Mouse (Mus musculus): Measurements from ENCODE around the gene Crip2. TPM values are rescaled to one million over a fixed set of nuclear protein-coding genes. Genes with fewer than 3 reads are reported as not detected.

Gene Crip2
- polyA plus RNA-seq, 1 experiment from 2014 or later = 444 TPM

- WGBS = 88% methylated on average over 18 of the region's 18 CpGs
- H3K27me3 ChIP-seq (replicated peaks; ENCODE audit: control insufficient read depth, insufficient read depth, low read length) = no peaks in the 10 kb centered on the region
- ATAC-seq = no peak
- no peak overlapping the region for H3K9ac ChIP-seq (replicated peaks; ENCODE audit: low read depth, low read length)
- no peak overlapping the region for H3K4me2 ChIP-seq (ENCODE audit: low read length)
- peaks cover 32% of the 10 kb centered on the region for H3K4me1 ChIP-seq (replicated peaks; ENCODE audit: control insufficient read depth, insufficient read depth, low read length)
- H3K9me3 ChIP-seq (ENCODE audit: control insufficient read depth, low read length) = no peaks in the 10 kb centered on the region
- H3K4me3 ChIP-seq (replicated peaks; ENCODE audit: low read length) = no peak overlapping the region
- H3K36me3 ChIP-seq (ENCODE audit: control insufficient read depth, insufficient read depth) = peaks cover 37% of the 10 kb centered on the region
- no peak overlapping the region; the same call in 1 of the 2 replicates for H3K27ac ChIP-seq (ENCODE audit: low read length)
Measured at GRCm38 (mm10) chr12:113137260-113138213, 2.5 kb upstream of the Crip2 start.

- H3K9ac ChIP-seq (replicated peaks; ENCODE audit: low read depth, low read length) = no peak overlapping the region; the same call in 1 of the 2 replicates
- no peaks in the 10 kb centered on the region for H3K9me3 ChIP-seq (ENCODE audit: control insufficient read depth, low read length)
- ATAC-seq = no peak
- peaks cover 40% of the 10 kb centered on the region for H3K4me1 ChIP-seq (replicated peaks; ENCODE audit: control insufficient read depth, insufficient read depth, low read length)
- no peaks in the 10 kb centered on the region for H3K27me3 ChIP-seq (replicated peaks; ENCODE audit: control insufficient read depth, insufficient read depth, low read length)
- no peak overlapping the region for H3K27ac ChIP-seq (ENCODE audit: low read length)
- peaks cover 31% of the 10 kb centered on the region for H3K36me3 ChIP-seq (ENCODE audit: control insufficient read depth, insufficient read depth)
- WGBS = 74% methylated on average over 6 of the region's 6 CpGs
- H3K4me2 ChIP-seq (ENCODE audit: low read length) = no peak overlapping the region
- no peak overlapping the region for H3K4me3 ChIP-seq (replicated peaks; ENCODE audit: low read length)
Measured at GRCm38 (mm10) chr12:113138291-113138690, 1.7 kb upstream of the Crip2 start.

- H3K4me1 ChIP-seq (replicated peaks; ENCODE audit: control insufficient read depth, insufficient read depth, low read length) = peaks cover 43% of the 10 kb centered on the region
- peak overlapping the region; percentile 76 for H3K9ac ChIP-seq (replicated peaks; ENCODE audit: low read depth, low read length)
- ATAC-seq = no peak
- H3K4me2 ChIP-seq (ENCODE audit: low read length) = peak overlapping the region; percentile 84
- H3K27me3 ChIP-seq (replicated peaks; ENCODE audit: control insufficient read depth, insufficient read depth, low read length) = no peaks in the 10 kb centered on the region
- 21% methylated on average over 11 of the region's 11 CpGs for WGBS
- no peaks in the 10 kb centered on the region for H3K9me3 ChIP-seq (ENCODE audit: control insufficient read depth, low read length)
- H3K27ac ChIP-seq (ENCODE audit: low read length) = peak overlapping the region; percentile 84
- peak overlapping the region; percentile 79 for H3K4me3 ChIP-seq (replicated peaks; ENCODE audit: low read length)
- peaks cover 29% of the 10 kb centered on the region for H3K36me3 ChIP-seq (ENCODE audit: control insufficient read depth, insufficient read depth)
Measured at GRCm38 (mm10) chr12:113138901-113139864, 853 bp upstream of the Crip2 start.

- Histone ChIP-seq H3K4me1 (replicated peaks; ENCODE audit: control insufficient read depth, insufficient read depth, low read length) (peaks cover 43% of the 10 kb centered on the region), H3K36me3 (ENCODE audit: control insufficient read depth, insufficient read depth) (peaks cover 29% of the 10 kb centered on the region), H3K4me2 (ENCODE audit: low read length) (peak overlapping the region; percentile 84), H3K27ac (ENCODE audit: low read length) (peak overlapping the region; percentile 84), H3K9ac (replicated peaks; ENCODE audit: low read depth, low read length) (peak overlapping the region; percentile 76), H3K27me3 (replicated peaks; ENCODE audit: control insufficient read depth, insufficient read depth, low read length) (no peaks in the 10 kb centered on the region), H3K4me3 (replicated peaks; ENCODE audit: low read length) (peak overlapping the region; percentile 79), H3K9me3 (ENCODE audit: control insufficient read depth, low read length) (no peaks in the 10 kb centered on the region)
- WGBS = 2% methylated on average over 49 of the region's 49 CpGs
- ATAC-seq = peak; percentile 34
Measured at GRCm38 (mm10) chr12:113140616-113141411, 778 bp downstream of the Crip2 start.

DNA sequence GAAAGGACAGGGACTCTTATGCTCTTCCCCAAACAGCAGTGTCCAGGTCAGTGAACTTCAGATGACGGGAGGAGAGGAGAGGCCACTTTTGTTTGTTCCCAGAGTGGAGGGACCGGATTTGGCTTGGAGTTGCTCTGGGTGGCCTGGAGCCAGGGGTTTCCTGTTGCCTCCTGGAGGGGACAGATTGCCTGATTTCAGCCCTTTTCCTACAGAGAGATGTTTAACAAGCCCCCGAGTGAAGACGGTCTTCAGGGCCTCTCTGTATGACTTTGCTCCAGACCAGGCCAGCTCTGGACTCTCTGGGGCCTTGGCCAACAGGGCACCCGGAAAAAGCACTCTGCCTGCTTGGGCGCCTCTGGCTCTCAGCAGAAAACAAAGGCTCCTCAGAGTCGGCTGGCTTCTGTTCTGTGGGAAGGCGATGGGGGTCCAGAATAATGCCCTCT lies 1.5 kb downstream of the Crip2 start:
- peak overlapping the region; percentile 84 for H3K27ac ChIP-seq (ENCODE audit: low read length)
- H3K36me3 ChIP-seq (ENCODE audit: control insufficient read depth, insufficient read depth) = peaks cover 24% of the 10 kb centered on the region
- H3K9me3 ChIP-seq (ENCODE audit: control insufficient read depth, low read length) = no peaks in the 10 kb centered on the region
- H3K4me1 ChIP-seq (replicated peaks; ENCODE audit: control insufficient read depth, insufficient read depth, low read length) = peaks cover 48% of the 10 kb centered on the region
- ATAC-seq = no peak
- H3K4me3 ChIP-seq (replicated peaks; ENCODE audit: low read length) = peak overlapping the region; percentile 79
- peak overlapping the region; percentile 84 for H3K4me2 ChIP-seq (ENCODE audit: low read length)
- H3K27me3 ChIP-seq (replicated peaks; ENCODE audit: control insufficient read depth, insufficient read depth, low read length) = no peaks in the 10 kb centered on the region
- H3K9ac ChIP-seq (replicated peaks; ENCODE audit: low read depth, low read length) = peak overlapping the region; percentile 76
- WGBS = 17% methylated on average over 8 of the region's 8 CpGs

DNA sequence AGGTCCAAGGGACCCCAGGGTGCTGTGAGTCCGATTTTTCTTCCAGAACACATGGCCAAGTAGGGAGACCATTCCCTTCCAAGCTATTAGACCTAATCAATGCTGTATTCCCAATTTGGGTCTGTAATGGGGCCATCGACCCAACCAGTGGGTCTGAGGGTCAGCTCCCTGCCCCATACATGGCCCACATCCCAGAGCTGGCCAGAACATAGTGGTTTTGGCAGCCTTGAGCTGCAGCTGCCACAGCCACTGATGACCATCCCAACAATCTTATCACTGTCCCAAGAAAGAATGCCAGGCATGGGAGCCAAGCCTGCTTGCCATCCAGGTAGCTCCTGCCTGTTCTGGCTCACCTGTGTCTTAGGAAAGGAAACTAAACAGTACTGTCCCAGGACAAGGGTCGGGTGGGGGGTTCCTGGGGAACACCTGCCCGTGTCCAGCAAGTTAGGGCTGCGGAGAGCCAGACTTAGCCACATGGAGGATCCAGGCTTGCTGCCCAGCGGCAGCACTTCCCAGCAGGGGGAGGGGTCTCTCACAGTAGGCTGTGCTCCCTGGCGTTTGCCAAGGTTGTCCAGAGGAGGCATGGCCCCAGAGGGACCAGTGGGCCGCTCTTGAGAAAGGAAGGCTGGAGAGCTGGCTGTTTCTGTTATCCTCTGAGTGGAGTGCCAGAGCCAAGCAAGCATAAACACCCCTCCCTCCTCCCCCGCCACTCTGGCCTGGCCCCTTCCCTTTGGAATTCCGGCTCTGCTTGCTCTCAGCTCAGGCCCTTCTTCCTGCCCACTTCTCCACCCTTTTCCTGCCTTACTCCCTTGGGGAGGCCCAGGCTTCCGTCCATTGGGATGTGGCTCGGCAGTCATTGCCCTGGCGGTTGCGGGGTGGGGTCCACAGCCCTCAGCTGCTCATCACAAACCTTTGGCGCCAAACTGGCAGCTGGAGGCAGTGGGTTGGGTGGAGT lies 2.3 kb downstream of the Crip2 start:
- H3K4me2 ChIP-seq (ENCODE audit: low read length) = peak overlapping the region; percentile 84
- H3K4me3 ChIP-seq (replicated peaks; ENCODE audit: low read length) = peak overlapping the region; percentile 79
- H3K4me1 ChIP-seq (replicated peaks; ENCODE audit: control insufficient read depth, insufficient read depth, low read length) = peaks cover 48% of the 10 kb centered on the region
- 20% methylated on average over 15 of the region's 15 CpGs for WGBS
- peak overlapping the region; percentile 21 for H3K27ac ChIP-seq (ENCODE audit: low read length)
- no peaks in the 10 kb centered on the region for H3K9me3 ChIP-seq (ENCODE audit: control insufficient read depth, low read length)
- no peak for ATAC-seq
- peak overlapping the region; percentile 47 for H3K9ac ChIP-seq (replicated peaks; ENCODE audit: low read depth, low read length)
- no peaks in the 10 kb centered on the region for H3K27me3 ChIP-seq (replicated peaks; ENCODE audit: control insufficient read depth, insufficient read depth, low read length)
- peaks cover 17% of the 10 kb centered on the region for H3K36me3 ChIP-seq (ENCODE audit: control insufficient read depth, insufficient read depth)

DNA sequence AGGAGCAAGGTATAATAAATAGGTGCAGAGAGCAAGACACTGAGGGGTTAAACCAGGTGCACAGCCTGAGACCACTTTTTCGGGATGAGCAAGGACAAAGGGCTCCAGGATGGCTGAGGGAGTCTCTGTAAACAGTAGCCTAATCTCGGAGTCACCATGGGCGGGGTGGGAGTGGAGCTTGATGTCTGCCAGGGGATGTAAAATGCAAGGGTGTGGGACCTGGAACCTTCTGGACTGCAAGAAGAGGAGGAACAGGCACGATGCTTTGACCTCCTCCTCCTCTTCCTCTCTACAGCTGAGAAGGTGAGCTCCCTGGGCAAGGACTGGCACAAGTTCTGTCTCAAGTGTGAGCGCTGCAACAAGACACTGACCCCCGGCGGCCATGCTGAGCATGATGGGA lies 3.1 kb downstream of the Crip2 start:
- no peak overlapping the region for H3K27ac ChIP-seq (ENCODE audit: low read length)
- H3K4me1 ChIP-seq (replicated peaks; ENCODE audit: control insufficient read depth, insufficient read depth, low read length) = peaks cover 48% of the 10 kb centered on the region
- WGBS = 66% methylated on average over 7 of the region's 7 CpGs
- ATAC-seq = no peak
- no peaks in the 10 kb centered on the region for H3K9me3 ChIP-seq (ENCODE audit: control insufficient read depth, low read length)
- peak overlapping the region; percentile 84 for H3K4me2 ChIP-seq (ENCODE audit: low read length)
- no peaks in the 10 kb centered on the region for H3K27me3 ChIP-seq (replicated peaks; ENCODE audit: control insufficient read depth, insufficient read depth, low read length)
- peaks cover 15% of the 10 kb centered on the region for H3K36me3 ChIP-seq (ENCODE audit: control insufficient read depth, insufficient read depth)
- peak overlapping the region; percentile 79 for H3K4me3 ChIP-seq (replicated peaks; ENCODE audit: low read length)
- H3K9ac ChIP-seq (replicated peaks; ENCODE audit: low read depth, low read length) = peak overlapping the region; percentile 47
